Mouse (Mus musculus) stomach, embryonic 14.5 days (tissue): Measurements from ENCODE around the gene Actl6a. TPM values are rescaled to one million over a fixed set of nuclear protein-coding genes. Genes with fewer than 3 reads are reported as not detected.
"Not testable (repeated sequence)": the region's sequence is repeated elsewhere in the genome, so short reads cannot be mapped to it uniquely, and the experiment has no call there.

Source experiments
- ATAC-seq: fragments of 200-750 bp; cut with Nextera tagmentation; 2 replicates; pipeline ENCODE4 v1.8.0; 2017; ENCODE audit warnings: low read depth, moderate TSS enrichment; ENCODE audit not compliant: insufficient number of reproducible peaks, insufficient read depth, low FRiP score
- H3K27ac ChIP-seq: fragments of 300-500 bp; sonication (generic); 2 replicates; pipeline ENCODE4 v1.5.1; 2014; ENCODE audit warnings: mild to moderate bottlenecking, low read length, moderate library complexity, mixed read lengths
- H3K27me3 ChIP-seq: fragments of 300-500 bp; sonication (generic); 2 replicates; pipeline ENCODE4 v1.6.1; 2014; ENCODE audit warnings: low read length, control low read depth, mixed read lengths; ENCODE audit not compliant: control insufficient read depth, insufficient read depth
- H3K36me3 ChIP-seq: fragments of 300-500 bp; sonication (generic); 2 replicates; pipeline ENCODE4 v1.6.1; 2014; ENCODE audit warnings: mild to moderate bottlenecking, control low read depth, low read length, moderate library complexity, mixed read lengths; ENCODE audit not compliant: control insufficient read depth, insufficient read depth
- H3K4me1 ChIP-seq: fragments of 300-500 bp; sonication (generic); 2 replicates; pipeline ENCODE4 v1.6.1; 2014; ENCODE audit warnings: low read length, control low read depth, mixed read lengths; ENCODE audit not compliant: control insufficient read depth, insufficient read depth
- H3K4me2 ChIP-seq: fragments of 300-500 bp; sonication (generic); replicated peaks from 2 replicates; pipeline ENCODE4 v1.6.1; 2014; ENCODE audit warnings: low read depth, low read length, control low read depth
- H3K4me3 ChIP-seq: fragments of 300-500 bp; sonication (generic); 2 replicates; pipeline ENCODE4 v1.5.1; 2014; ENCODE audit warnings: low read depth, low read length, control low read depth
- H3K9ac ChIP-seq: fragments of 300-500 bp; sonication (generic); replicated peaks from 2 replicates; pipeline ENCODE4 v1.6.1; 2014; ENCODE audit warnings: low read depth, mild to moderate bottlenecking, control low read depth, low read length, moderate library complexity, mixed read lengths
- H3K9me3 ChIP-seq: fragments of 300-500 bp; sonication (generic); 2 replicates; pipeline ENCODE4 v1.6.1; 2016; ENCODE audit warnings: low read depth, low read length, control low read depth; ENCODE audit not compliant: control insufficient read depth
- WGBS: fragments of 180-500 bp; shearing (Covaris S2); extraction: QIAGEN DNeasy Blood & Tissue Kit; methylation state at CpG from one replicate; pipeline ENCODE4 v1.1.7; 2014; 5-methylcytosine and 5-hydroxymethylcytosine counted together
- polyA plus RNA-seq: library from polyadenylated mRNA; unstranded; fragments of >200 nt; fragmentation: Nextera tagmentation; extraction: Ambion mirVana; gene quantifications from 2 replicates; pipeline ENCODE4 v1.2.1, GENCODE M21; 2014

The Actl6a gene
- polyA plus RNA-seq, 1 experiment from 2014 or later: 154 TPM

DNA sequence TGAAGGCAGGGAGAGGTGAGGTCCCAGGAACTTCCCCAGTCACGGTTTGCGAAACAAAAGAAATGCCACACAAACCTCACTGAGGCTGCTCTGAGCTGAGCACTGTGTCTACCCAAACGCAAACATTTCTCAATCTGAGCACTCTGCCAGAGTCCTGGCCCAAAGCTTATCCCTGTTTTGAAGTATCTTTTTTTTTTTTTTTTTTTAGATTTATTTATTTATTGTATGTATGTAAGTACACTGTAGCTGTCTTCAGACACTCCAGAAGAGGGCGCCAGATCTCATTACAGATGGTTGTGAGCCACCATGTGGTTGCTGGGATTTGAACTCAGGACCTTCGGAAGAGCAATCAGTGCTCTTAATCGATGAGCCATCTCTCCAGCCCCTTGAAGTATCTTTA, 2.1 kb upstream of the Actl6a start:
- ATAC-seq, H3K36me3 ChIP-seq, H3K4me1 ChIP-seq, H3K27ac ChIP-seq, H3K4me2 ChIP-seq, H3K27me3 ChIP-seq, H3K9me3 ChIP-seq, H3K4me3 ChIP-seq, H3K9ac ChIP-seq: not testable (repeated sequence)
- 89% methylated on average over 6 of the region's 6 CpGs for WGBS

DNA sequence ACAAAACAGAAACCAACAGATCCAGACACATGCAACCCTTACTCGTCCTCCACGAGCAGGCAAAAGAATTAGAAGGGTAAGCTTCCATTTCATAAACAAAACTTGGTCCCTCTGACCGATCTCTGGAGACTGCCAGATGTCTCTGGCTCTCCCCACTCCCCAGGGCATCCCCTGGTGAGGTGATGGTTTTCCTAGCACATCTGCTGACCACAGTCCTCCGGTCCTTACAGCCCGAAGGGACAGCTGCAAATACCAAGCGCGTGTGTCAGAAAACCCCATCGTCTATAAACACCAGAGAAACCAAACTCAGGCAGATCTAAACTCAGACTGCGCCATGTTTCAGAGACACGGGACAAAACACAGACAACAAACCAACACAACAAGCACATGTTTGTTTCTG, 1.5 kb upstream of the Actl6a start:
- H3K36me3 ChIP-seq, H3K4me1 ChIP-seq, H3K9me3 ChIP-seq, H3K27me3 ChIP-seq, H3K4me3 ChIP-seq, H3K9ac ChIP-seq, H3K4me2 ChIP-seq, H3K27ac ChIP-seq, ATAC-seq: not testable (repeated sequence)
- WGBS: 87% methylated on average over 10 of the region's 10 CpGs

DNA sequence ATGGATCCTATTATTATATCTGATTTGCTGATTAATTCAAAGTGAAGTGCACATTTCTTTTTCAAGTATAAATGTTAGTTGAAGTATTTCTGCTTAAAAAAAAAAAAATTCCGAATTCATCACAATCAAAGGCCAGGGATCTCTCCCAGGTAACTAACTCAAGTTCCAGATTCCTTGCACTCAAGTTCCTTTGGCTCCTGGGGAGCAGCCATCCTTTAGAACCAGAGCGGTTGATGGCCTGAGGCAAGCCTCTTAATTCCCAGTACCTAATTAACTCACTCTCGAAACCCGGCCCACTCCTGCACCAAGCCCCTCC, 1.9 kb downstream of the Actl6a start:
- Histone ChIP-seq H3K27me3 (no peaks in the 10 kb centered on the region), H3K36me3 (peaks cover 11% of the 10 kb centered on the region; the same call in 1 of the 2 replicates), H3K27ac (no peak overlapping the region), H3K4me3 (peak overlapping the region; percentile 97), H3K4me2 (peak overlapping the region; percentile 36; the same call in 1 of the 2 replicates), H3K4me1 (peaks cover 5% of the 10 kb centered on the region; the same call in 1 of the 2 replicates), H3K9me3 (no peaks in the 10 kb centered on the region), H3K9ac (no peak overlapping the region)
- 3% methylated on average over 4 of the region's 4 CpGs for WGBS
- ATAC-seq: no peak

DNA sequence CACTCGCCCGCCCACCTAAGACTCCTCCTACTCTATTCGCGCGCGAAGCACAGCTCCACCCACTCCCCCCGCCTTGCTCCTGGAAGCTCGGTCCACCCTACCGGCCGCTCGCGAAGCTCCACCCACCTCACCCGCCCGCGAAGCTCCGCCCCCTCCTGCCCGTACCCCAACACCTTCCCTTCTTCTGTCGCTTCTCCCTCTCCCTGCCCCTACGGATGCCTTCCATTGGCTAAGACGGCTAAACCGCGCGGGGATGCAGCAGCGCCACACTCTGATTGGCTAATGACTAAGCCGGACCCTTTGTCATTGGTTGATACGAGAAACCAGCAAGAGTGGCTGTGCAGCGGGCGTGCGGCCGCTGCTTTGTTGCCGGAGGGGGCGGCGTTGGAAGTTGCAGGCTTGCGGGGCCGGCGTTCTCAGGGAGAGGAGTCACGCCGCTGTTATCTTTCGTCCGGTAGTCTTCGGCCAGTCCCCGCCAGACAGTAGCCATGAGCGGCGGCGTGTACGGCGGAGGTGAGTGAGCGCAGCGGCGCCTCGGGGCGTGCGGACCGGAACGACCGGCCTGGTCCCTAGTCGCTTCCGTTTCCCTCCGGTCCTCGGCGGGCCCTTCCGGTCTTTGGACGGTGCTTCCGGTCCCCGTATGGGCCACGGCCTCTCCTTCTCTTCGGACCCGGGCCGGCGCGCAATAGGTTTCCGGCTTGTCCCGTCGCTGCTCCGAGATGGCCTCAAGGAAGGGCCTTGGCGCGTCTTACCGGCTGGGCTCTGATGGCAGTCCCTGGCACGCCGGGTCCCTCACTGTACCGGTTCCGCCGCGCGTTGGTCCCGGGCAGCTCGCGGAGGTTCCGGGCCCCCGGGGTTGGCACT, 2.5 kb downstream of the Actl6a start:
- H3K9ac ChIP-seq: peak overlapping the region; percentile 94
- peaks cover 5% of the 10 kb centered on the region; the same call in 1 of the 2 replicates for H3K4me1 ChIP-seq
- H3K36me3 ChIP-seq: peaks cover 17% of the 10 kb centered on the region
- H3K27ac ChIP-seq: peak overlapping the region; percentile 89
- no peaks in the 10 kb centered on the region for H3K9me3 ChIP-seq
- under 1% methylated on average over 90 of the region's 90 CpGs for WGBS
- peak; percentile 100 for ATAC-seq
- peak overlapping the region; percentile 97 for H3K4me3 ChIP-seq
- no peaks in the 10 kb centered on the region for H3K27me3 ChIP-seq
- H3K4me2 ChIP-seq: peak overlapping the region; percentile 62

DNA sequence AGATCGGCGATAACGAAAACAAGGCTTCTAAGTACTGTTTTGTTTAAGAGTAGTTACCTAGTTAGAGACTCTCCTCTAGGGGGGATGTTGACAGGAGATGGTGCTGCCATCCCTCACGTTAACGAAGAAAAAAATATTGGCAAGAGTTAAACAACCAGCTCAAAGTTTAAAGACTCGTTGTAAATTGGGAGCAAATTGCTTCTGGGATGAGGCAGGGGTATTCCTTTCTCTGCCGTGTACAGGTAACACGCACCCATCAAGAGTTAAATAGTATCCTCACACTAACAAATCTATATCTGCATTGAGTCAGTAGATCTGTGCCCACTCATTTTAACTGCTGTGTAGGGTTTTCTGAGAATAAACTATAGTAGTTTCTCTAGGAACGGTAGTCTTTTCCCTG, 3.3 kb downstream of the Actl6a start:
- WGBS: 6% methylated on average over 9 of the region's 9 CpGs

DNA sequence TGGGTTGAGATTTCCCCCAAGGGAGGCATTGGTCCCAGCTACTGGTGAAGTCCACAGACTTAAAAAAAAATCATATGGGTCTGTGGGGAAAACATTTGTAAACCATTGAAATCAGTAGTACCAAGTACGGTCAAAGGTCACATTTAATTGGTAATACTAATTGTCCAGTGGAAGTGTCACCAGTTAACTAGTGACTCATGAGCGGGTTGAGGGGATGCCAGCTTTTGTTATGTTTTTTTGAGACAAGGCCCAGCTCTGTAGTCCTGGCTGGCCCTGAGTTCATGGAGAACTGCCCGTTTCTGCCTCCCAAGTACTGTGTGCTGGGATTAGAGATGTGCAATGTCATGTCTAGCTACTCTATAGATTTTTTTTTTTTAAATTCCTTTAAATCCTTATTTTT, 7.6 kb downstream of the Actl6a start:
- Histone ChIP-seq H3K36me3 (peaks cover 63% of the 10 kb centered on the region), H3K4me3 (no peak overlapping the region), H3K4me2 (no peak overlapping the region), H3K27me3 (no peaks in the 10 kb centered on the region), H3K9ac (no peak overlapping the region), H3K9me3 (no peaks in the 10 kb centered on the region), H3K4me1 (peaks cover 5% of the 10 kb centered on the region; the same call in 1 of the 2 replicates), H3K27ac (no peak overlapping the region)
- ATAC-seq: no peak
- 89% methylated on average over 3 of the region's 3 CpGs for WGBS

More for the DNA sequence above, 3.3 kb downstream of the Actl6a start:
- Histone ChIP-seq H3K36me3 (peaks cover 25% of the 10 kb centered on the region), H3K4me1 (peaks cover 5% of the 10 kb centered on the region; the same call in 1 of the 2 replicates), H3K27me3 (no peaks in the 10 kb centered on the region), H3K9ac (peak overlapping the region; percentile 94), H3K4me3 (peak overlapping the region; percentile 97), H3K9me3 (no peaks in the 10 kb centered on the region), H3K27ac (peak overlapping the region; percentile 89; the same call in 1 of the 2 replicates), H3K4me2 (peak overlapping the region; percentile 62)
- no peak for ATAC-seq

DNA sequence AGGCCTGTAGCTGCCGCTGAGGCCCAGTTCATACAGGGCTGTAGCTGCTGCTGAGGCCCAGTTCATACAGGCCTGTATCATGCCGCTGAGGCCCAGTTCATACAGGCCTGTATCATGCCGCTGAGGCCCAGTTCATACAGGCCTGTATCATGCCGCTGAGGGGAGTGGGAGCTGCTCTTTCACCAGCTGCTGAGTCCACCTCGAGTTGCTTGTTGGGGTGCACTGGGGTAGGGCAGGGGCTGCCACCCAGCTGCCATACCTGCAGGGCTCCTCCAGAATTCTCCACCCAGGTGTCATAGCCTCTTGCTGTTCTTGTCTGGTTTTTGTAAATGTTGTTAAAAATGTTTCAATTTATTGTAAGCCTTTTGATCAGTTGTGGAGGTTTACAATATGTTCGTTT, 11.3 kb downstream of the Actl6a start:
- H3K27ac ChIP-seq, H3K4me2 ChIP-seq, H3K9me3 ChIP-seq, ATAC-seq, H3K9ac ChIP-seq, H3K4me1 ChIP-seq, H3K4me3 ChIP-seq, H3K27me3 ChIP-seq: not testable (repeated sequence)
- WGBS: 92% methylated on average over 6 of the region's 6 CpGs
- H3K36me3 ChIP-seq: peaks cover 83% of the 10 kb centered on the region

DNA sequence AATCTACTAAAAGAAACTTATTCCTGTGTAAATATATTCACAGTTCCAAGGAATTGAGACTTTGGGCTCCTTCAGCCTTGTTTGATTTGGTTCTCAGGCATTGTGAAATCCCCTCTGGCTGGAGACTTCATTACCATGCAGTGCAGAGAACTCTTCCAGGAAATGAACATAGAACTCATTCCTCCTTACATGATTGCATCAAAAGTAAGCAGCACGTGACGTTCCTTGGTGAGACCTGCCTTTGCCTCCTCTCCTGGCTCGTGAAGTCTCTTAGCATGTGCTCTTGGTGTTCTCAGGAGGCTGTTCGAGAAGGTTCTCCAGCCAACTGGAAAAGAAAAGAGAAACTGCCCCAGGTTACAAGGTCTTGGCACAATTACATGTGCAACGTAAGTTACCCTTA, 12.2 kb downstream of the Actl6a start:
- H3K4me1 ChIP-seq: no peaks in the 10 kb centered on the region
- no peaks in the 10 kb centered on the region for H3K9me3 ChIP-seq
- H3K9ac ChIP-seq: no peak overlapping the region
- 93% methylated on average over 5 of the region's 5 CpGs for WGBS
- H3K27ac ChIP-seq: no peak overlapping the region
- H3K27me3 ChIP-seq: no peaks in the 10 kb centered on the region
- no peak overlapping the region for H3K4me3 ChIP-seq
- peaks cover 83% of the 10 kb centered on the region for H3K36me3 ChIP-seq
- H3K4me2 ChIP-seq: no peak overlapping the region
- no peak for ATAC-seq
